Mouse (Mus musculus): ENCODE results near the gene Crybb2. TPM values are rescaled to one million over a fixed set of nuclear protein-coding genes. Genes with fewer than 3 reads are reported as not detected.
A peak's percentile ranks its signal among the peaks of the same experiment; 100 is the strongest.

Crybb2 gene
- polyA plus RNA-seq, 1 experiment from 2014 or later, result not detected

DNA sequence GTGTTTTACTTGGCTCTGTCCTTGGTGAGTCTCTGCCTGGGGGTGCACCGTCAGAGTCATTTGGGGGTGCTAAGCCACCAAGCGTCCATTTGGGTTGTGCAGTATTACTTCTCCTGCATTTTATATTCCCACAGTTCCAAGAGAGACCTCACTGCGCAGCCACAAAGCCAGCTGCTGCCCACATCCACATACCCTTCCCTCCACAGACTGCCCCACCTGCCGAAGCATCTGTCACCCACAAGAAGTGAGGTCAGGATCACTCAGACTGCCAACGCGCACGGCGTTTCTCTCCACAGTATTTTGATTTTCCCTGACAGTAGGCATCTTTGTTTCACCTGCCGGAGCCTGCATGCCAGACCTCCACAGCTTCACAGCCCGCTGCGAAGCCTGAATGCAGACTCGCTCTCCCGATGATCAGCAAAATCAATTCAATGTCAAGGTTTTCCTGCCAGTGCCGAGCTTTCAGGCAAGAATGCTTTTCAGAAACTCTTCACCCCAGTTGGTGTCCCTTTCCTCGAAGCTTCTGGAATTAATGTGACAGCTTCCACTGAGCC, 38.6 kb downstream of the Crybb2 start:
- no peaks in the 10 kb centered on the region for H3K79me2 ChIP-seq (ENCODE audit: inconsistent target)
- no peak overlapping the region for H3K4me3 ChIP-seq (ENCODE audit: inconsistent target)
- H3K36me3 ChIP-seq (ENCODE audit: inconsistent target), result no peaks in the 10 kb centered on the region
- H3K27ac ChIP-seq, result no peak overlapping the region
- 82% methylated on average over 15 of the region's 15 CpGs for WGBS (ENCODE audit: missing documents)

DNA sequence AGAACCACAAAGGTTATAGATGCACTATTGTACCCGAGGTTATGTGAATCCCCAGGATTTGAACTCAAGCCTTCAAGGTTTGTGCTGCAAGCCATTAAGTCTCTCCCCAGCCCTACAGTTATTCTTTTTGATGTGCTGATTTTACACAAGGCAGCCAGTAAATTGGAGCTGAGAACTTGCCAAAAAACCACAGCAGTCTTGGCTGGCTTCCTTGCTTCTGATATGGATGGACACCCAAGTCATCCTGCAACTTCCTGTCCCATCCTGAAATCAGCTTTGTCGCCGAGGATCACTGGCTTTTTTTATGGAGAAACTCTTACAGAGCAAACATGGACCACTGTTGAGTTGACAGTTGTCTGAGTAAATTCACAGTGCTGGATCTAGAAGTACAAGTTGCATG, 39.8 kb downstream of the Crybb2 start:
- Histone ChIP-seq H3K4me3 (ENCODE audit: inconsistent target) (no peak overlapping the region), H3K36me3 (ENCODE audit: inconsistent target) (no peaks in the 10 kb centered on the region), H3K79me2 (ENCODE audit: inconsistent target) (no peaks in the 10 kb centered on the region), H3K27ac (no peak overlapping the region)
- WGBS (ENCODE audit: missing documents), result 59% methylated on average over 3 of the region's 3 CpGs

DNA sequence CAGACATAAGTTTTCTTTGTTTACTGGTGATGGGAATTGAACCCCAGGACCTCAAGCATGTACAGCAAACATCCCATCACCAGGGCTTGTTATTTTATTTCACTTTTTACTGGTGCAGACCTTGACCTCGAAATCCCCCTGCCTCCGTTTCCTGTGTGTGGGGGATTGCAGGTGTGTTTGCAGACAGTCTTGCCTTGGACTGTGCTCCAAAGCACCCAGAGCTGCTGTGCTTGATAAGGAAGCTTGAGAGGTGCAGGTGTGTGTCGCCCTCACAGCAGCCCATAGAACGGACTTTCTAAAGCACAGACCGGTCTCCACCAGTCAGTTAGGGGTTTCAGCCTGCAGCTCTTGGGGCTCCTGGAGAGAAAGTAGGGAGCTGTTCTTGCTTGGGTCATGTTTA, 43.2 kb downstream of the Crybb2 start:
- no peak overlapping the region for H3K27ac ChIP-seq
- no peaks in the 10 kb centered on the region for H3K79me2 ChIP-seq (ENCODE audit: inconsistent target)
- no peak overlapping the region for H3K4me3 ChIP-seq (ENCODE audit: inconsistent target)
- 68% methylated on average over 5 of the region's 5 CpGs for WGBS (ENCODE audit: missing documents)
- no peaks in the 10 kb centered on the region for H3K36me3 ChIP-seq (ENCODE audit: inconsistent target)

DNA sequence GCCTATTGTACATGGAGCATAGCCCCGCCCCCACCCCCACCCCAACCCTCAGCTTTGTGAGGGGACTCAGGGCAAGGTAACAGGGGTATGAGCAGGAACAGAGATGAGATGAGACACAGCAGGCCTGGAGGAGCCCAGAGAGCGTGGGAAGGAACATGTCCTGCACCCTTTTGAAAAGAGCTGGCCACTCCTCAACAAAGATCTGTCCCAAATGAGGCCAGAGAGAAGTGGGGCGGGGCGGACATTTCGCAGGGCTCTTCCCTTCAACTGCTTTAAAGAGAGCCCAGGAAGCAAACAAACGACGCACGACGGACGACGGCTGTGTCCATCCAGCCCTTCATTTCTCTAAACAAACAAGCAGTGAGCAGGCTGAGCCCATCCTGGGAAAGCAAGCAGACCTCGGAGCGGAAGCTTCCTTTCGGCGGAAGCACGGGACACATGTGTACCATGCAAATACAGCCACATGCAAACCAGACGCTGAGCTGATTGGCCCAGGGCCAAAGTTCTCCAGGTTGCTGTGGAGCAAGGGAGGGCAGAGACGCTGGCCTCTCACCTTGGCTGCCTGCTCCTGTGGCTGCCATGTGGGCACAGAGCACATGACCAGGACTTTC, 45.7 kb downstream of the Crybb2 start:
- Histone ChIP-seq H3K79me2 (ENCODE audit: inconsistent target) (no peaks in the 10 kb centered on the region), H3K27ac (no peak overlapping the region), H3K4me3 (ENCODE audit: inconsistent target) (no peak overlapping the region), H3K36me3 (ENCODE audit: inconsistent target) (no peaks in the 10 kb centered on the region)
- WGBS (ENCODE audit: missing documents), result 52% methylated on average over 18 of the region's 18 CpGs

DNA sequence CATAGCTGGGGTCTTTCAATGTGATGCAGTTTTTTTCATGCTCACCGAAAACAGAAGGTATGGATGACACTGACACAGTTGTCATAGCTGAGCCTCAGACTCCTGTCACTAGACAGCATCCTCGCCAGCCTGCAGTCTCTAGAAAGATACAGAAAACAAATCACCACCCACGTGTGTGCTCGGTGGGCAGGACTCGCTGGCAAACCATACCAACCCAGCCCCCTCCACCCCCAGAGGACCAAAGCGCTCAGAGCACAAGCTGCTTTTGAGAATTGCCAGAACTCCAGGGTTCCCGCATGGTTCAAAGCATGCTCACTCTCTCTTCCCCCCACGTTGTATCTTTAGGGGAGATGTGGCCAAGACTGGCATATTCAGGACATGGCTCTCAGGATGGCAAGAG, 51.7 kb downstream of the Crybb2 start:
- WGBS (ENCODE audit: missing documents), result 83% methylated on average over 8 of the region's 8 CpGs

DNA sequence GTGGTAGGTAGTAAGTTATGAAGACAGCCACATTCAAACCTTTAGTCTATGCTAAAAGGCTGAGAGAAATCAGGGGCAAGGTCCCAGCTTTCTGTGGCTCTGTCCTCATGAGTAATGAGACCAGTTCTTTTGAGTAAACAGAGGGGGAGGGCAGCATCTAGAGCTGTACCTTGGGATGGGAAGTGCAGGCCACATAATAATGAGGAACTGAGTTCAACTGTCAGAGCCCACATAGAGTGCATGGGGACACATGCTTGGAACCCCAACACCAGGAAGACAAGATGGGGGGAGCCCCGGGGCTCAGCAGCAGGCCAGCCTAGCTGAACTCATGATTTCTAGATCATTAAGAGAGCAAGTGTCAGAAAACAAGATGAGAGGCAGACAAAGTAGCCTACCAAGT, 52.9 kb downstream of the Crybb2 start:
- no peaks in the 10 kb centered on the region for H3K36me3 ChIP-seq (ENCODE audit: inconsistent target)

More for the DNA sequence above, 51.7 kb downstream of the Crybb2 start:
- Histone ChIP-seq H3K79me2 (ENCODE audit: inconsistent target) (no peaks in the 10 kb centered on the region; the same call in 1 of the 2 replicates), H3K36me3 (ENCODE audit: inconsistent target) (no peaks in the 10 kb centered on the region), H3K27ac (no peak overlapping the region), H3K4me3 (ENCODE audit: inconsistent target) (no peak overlapping the region)

DNA sequence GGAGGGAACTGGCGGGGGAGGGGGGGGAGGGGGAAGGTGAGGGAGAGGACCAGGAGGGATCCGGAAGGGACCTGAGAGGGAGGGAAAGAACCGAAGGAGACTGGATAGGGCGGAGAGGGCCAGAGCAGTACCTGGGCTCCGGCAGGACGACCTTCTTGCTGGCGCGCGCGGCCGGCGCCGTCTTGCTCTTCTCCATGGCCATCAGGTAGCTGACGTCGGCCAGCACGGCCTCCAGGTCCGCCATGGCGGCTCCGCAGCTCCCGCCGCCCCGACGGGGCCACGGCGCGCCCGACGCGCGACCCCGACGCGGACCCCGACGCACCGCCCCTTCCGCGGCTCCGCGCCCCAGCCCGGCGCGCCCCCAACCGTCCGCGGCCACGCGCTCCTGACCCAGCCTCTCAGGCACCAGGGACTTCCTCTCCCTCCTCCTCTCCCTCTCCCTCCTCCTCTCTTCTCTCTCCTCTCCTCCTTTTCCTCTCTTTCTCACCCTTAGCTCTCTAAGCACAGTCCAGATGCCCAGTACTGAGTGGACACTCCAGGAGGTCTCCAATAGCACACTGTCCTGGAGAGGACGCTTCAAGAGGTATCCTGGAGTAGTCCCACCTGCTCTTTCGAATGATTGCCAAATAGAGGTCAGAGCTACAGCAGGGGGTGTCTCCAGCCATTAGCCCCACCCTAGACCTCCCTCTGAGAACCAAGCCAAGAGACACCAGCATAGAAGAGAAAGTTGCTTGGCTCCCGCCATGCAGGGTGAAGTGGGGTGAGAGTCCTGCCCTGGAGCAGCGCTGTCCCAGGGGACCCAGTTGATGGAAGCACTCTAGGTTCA, 54.5 kb downstream of the Crybb2 start, which contains the start of gene Grk3:
Gene Grk3, minus strand, starts transcription at position 556 of the 826 bp plus-strand sequence.
- peak within 1 kb of the TSS; percentile 32 for H3K4me3 ChIP-seq (ENCODE audit: inconsistent target)
- peaks cover 13% of the 10 kb centered on the region; the same call in 1 of the 2 replicates for H3K79me2 ChIP-seq (ENCODE audit: inconsistent target)
- WGBS (ENCODE audit: missing documents), result 2% methylated on average over 47 of the region's 52 CpGs
- 0 out of 2 replicates have a peak within 1 kb of the TSS, but pooled peaks have one; percentile 15 for H3K27ac ChIP-seq
- no peaks in the 10 kb centered on the region for H3K36me3 ChIP-seq (ENCODE audit: inconsistent target)

More for the DNA sequence above, 52.9 kb downstream of the Crybb2 start:
- H3K27ac ChIP-seq, result no peak overlapping the region
- WGBS (ENCODE audit: missing documents), result 0% methylated on average over 1 of the region's 1 CpGs
- peaks cover 8% of the 10 kb centered on the region; the same call in 1 of the 2 replicates for H3K79me2 ChIP-seq (ENCODE audit: inconsistent target)
- H3K4me3 ChIP-seq (ENCODE audit: inconsistent target), result no peak overlapping the region

DNA sequence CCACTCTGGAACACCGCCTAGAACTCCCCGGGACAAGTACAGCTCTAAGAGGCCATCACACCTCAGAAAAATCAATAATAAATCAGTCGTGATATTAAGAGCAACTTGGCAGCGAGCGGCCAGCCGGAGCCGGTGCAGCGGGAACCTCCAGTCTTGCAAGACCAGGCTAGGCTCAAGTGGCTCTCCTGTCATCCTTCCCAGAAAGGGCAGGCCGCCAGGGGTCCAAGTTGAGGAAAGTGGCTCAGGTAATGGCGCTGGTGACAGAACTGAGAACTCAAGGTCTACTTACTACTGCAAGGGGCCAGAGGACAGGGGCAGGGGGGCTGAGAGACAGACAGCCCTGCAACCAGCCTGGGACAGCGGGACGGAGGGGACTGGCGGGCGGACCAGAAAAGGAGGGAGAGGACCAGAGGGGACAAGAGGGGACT, 55.1 kb downstream of the Crybb2 start:
- Histone ChIP-seq H3K79me2 (ENCODE audit: inconsistent target) (peaks cover 13% of the 10 kb centered on the region; the same call in 1 of the 2 replicates), H3K36me3 (ENCODE audit: inconsistent target) (no peaks in the 10 kb centered on the region), H3K4me3 (ENCODE audit: inconsistent target) (peak overlapping the region; percentile 32), H3K27ac (no peak overlapping the region)
- WGBS (ENCODE audit: missing documents), result 9% methylated on average over 14 of the region's 14 CpGs

DNA sequence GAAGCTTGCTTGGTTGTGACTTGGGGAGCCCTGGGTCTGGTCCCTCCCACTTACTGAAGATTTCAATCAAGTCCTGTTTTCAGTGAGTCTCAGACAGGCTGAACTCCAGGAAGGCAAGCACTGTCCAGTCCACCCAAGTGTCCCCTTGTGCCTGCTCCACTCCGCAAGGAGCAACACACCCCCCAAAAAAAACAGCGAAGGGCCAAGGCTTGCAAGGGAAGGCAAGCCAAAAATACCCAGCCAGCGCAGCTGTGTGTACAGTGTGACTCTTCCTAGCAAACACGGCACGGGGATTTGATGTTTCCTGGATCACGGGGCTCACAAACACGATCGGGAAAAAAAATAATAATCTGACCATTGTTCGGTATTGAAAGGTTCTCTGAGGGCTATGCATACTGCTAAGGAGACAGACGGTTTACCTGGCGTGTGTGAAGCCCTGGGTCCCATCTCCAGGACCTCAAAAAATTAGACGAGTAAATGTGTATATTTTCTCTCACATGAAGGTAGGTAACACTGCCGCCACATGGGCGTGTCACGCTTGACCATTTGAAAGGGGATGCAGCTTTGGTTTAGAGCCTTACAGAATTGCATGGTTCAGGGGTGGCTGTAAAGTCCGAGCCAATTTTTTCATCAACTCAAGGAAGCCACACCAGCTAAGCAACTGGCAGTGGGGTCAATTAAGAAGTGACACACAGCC, 55.7 kb downstream of the Crybb2 start:
- peaks cover 13% of the 10 kb centered on the region; the same call in 1 of the 2 replicates for H3K79me2 ChIP-seq (ENCODE audit: inconsistent target)
- 40% methylated on average over 16 of the region's 16 CpGs for WGBS (ENCODE audit: missing documents)
- H3K27ac ChIP-seq, result no peak overlapping the region
- H3K4me3 ChIP-seq (ENCODE audit: inconsistent target), result peak overlapping the region; percentile 32
- H3K36me3 ChIP-seq (ENCODE audit: inconsistent target), result no peaks in the 10 kb centered on the region

DNA sequence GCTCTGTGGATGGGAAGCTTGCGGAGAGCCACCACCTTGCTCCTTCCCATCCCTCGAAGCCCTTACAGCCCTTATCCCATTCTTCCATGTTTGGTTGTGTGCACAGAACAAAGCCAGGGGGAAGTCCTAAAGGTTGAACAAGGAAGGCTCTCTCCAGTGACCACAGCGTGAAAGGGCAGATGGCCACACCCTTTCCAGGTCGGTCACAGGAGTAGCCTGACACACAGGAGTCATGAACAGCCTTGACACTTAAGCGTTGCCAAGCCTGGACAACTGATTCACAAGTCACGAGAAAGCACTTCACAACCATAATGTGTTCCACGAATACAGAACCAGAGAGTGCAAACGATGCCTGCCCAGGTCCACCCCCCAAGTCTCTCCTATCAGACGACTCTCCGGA, 58.0 kb downstream of the Crybb2 start:
- H3K4me3 ChIP-seq (ENCODE audit: inconsistent target), result no peak overlapping the region
- no peaks in the 10 kb centered on the region for H3K36me3 ChIP-seq (ENCODE audit: inconsistent target)
- H3K79me2 ChIP-seq (ENCODE audit: inconsistent target), result peaks cover 13% of the 10 kb centered on the region; the same call in 1 of the 2 replicates
- WGBS (ENCODE audit: missing documents), result 85% methylated on average over 10 of the region's 10 CpGs
- no peak overlapping the region for H3K27ac ChIP-seq

DNA sequence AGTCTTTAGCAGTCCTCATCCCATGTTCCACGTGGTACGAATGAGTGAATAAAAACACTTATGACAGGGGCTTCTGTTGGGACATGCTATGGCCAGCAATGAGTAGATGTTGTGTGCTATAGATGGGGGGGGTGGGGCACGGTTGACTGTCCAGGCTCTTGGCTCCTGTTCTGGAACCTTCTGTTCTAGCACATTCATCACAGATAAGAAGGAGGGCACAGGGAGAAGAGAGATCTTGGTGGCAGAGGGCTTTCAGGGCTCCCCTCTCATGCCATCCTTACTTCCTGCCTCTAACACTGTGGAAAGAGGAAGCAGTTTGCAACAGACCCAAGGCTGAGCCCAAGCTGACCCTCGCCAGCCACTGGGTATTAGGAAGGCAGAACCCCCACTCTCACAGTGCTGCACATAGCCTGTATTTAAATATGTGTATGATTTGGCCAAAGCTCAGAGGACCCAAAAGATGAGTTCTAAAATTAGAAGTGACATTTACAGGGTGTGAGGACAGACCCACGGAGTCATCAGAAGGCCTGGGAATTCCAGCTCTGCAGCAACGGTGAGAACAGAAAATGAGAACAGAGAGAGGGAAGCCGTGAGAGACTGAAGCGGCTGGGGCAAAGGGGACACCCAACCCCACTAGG, 60.6 kb downstream of the Crybb2 start:
- no peaks in the 10 kb centered on the region for H3K36me3 ChIP-seq (ENCODE audit: inconsistent target)
- H3K79me2 ChIP-seq (ENCODE audit: inconsistent target), result peaks cover 26% of the 10 kb centered on the region; the same call in 1 of the 2 replicates
- H3K4me3 ChIP-seq (ENCODE audit: inconsistent target), result no peak overlapping the region
- H3K27ac ChIP-seq, result peak overlapping the region; percentile 12; the same call in 1 of the 2 replicates
- 24% methylated on average over 8 of the region's 8 CpGs for WGBS (ENCODE audit: missing documents)

DNA sequence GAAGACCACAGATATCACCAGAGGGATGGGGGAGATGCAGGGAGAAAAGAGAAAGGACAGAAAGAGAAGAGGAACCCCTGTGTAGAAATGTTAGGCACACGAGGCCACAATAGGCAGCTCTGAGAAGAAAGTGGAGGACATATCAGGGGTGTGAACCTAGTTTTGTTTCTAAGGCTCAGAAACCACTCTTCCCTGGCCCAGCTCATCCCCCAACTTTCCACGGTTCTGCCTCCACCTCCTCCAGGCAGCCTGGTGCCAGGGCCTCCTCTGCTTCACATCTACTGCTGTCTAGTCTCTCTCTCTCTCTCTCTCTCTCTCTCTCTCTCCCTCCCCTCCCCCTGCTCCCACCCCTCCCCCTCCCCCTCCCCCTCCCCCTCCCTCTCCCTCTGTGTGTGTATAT, 61.4 kb downstream of the Crybb2 start:
- WGBS (ENCODE audit: missing documents), result 69% methylated on average over 2 of the region's 2 CpGs
- H3K27ac ChIP-seq, result no peak overlapping the region

More for the DNA sequence above, 61.4 kb downstream of the Crybb2 start:
- Histone ChIP-seq H3K36me3 (ENCODE audit: inconsistent target) (no peaks in the 10 kb centered on the region), H3K4me3 (ENCODE audit: inconsistent target) (no peak overlapping the region), H3K79me2 (ENCODE audit: inconsistent target) (peaks cover 26% of the 10 kb centered on the region; the same call in 1 of the 2 replicates)

Data from macrophage (primary cell).